Mouse (Mus musculus): ENCODE data around the gene Gpr137c. TPM values are rescaled to one million over a fixed set of nuclear protein-coding genes. Genes with fewer than 3 reads are reported as not detected.

Gene Gpr137c
- total RNA-seq (2023): 10 to 100 TPM in 1 of 2 experiments, 1 to 10 TPM in 1; 6.0 to 13.5 TPM

GRCm38 (mm10) chr14:45219281-45220089 is at the start of gene Gpr137c:
Gene Gpr137c, plus strand, starts transcription at chr14:45219717.

GRCm38 (mm10) chr14:45220090-45220956 is 806 bp downstream of the Gpr137c start, which contains the start of gene Txndc16:
Gene Txndc16, minus strand, starts transcription at chr14:45220328.

DNA sequence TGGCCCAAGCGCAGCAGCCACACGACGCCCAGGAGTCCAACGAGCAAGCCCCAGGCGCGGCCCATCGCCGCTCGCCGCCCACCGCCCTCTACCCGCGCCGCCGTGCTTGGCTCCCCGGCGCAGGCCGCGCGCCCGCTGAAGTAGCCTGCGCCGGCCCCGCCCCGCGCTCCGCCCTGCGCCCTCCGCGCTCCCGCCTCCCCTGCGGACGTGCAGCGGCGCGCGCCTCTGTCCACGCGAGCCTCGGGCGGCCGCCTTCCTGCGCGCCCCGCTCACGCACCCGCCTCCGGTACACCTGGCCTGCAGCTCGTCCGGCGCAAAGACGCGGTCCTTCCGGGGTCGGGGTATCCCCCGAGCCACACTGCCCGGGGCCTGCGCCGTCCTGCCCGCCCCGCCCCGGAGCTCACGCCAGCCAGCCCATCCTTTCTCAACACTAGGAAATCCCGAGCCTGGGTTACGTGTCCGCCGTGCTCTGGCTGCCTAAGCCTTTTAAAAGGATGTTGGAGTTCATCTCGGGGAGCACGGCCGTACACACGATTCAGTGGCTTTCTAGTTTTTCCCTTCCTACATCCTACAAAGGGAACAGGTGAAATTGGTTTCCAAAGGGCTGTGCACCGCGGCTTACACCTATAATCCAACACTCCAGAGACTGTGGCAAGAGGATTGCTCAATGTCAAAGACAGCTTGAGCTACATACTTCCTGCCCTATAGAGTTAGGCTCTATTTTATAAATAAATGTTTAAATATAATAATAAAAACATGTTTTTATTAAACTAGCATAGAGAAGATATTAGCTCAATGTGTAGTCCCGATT is 99.1 kb downstream of the Gpr137c start, which contains the start of gene Ero1l:
Ero1l (minus strand) TSS at position 346 of the 811 bp plus-strand sequence.

DNA sequence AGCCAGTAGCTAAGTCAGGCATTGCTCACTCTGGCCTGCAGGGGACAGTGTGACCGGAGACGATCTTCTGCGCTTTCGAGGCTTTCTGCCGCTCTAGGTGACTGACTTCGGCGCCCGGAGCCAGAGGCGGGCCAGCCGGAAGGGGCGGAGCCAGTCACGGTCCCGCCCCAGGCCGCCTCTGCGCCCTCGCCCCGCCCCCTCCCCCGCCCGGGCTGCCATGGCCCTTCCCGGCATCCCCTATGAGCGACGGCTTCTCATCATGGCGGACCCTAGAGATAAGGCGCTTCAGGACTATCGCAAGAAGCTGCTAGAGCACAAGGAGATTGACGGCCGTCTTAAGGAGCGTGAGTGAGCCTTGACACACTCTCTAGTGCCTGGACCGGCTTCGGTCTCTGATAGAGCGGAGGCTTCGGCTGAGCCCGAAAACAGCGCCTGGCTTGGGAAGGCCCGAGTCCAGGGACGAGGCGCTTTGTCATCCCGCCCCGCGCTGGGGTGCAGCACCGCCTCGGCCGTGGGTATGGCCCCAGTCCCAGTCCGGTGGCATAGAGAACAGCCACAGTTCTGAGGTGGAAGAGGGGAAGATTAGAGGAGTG is 110.2 kb downstream of the Gpr137c start, which contains the start of gene Psmc6:
Psmc6 (plus strand) TSS at position 200 of the 593 bp plus-strand sequence.

Other genes starting within 250 kb of the Gpr137c start
- 1 to 10 TPM; 5.5 to 7.4 TPM for gene Ptger2, start 231.5 kb upstream of the Gpr137c start, total RNA-seq (2023)
- gene Txndc16, start 611 bp downstream of the Gpr137c start, total RNA-seq (2023): 10 to 100 TPM; 23.0 to 32.7 TPM
- 10 to 100 TPM; 21.7 to 30.2 TPM for gene Ero1l, start 99.1 kb downstream of the Gpr137c start, total RNA-seq (2023)
- gene Psmc6, start 110.1 kb downstream of the Gpr137c start, total RNA-seq (2023): 100 to 1,000 TPM; 119 to 120 TPM
- gene Styx, start 131.4 kb downstream of the Gpr137c start, total RNA-seq (2023): 10 to 100 TPM; 31.5 to 38.8 TPM
- 10 to 100 TPM; 18.5 to 22.6 TPM for gene Gnpnat1, start 185.2 kb downstream of the Gpr137c start, total RNA-seq (2023)

Data from T-cell, adult 66 days (primary cell).